Mouse (Mus musculus) E14TG2a.4 (cell line): ENCODE measurements around the gene Iba57.

Experiments
- CTCF ChIP-seq: conservative IDR thresholded peaks from 2 replicates; pipeline ENCODE4 v1.5.1; 2014; ENCODE audit warnings: low read length
- POU5F1 ChIP-seq: IDR thresholded peaks from 2 replicates; pipeline ENCODE4 v1.6.1; 2014; ENCODE audit warnings: low read length, borderline replicate concordance

DNA sequence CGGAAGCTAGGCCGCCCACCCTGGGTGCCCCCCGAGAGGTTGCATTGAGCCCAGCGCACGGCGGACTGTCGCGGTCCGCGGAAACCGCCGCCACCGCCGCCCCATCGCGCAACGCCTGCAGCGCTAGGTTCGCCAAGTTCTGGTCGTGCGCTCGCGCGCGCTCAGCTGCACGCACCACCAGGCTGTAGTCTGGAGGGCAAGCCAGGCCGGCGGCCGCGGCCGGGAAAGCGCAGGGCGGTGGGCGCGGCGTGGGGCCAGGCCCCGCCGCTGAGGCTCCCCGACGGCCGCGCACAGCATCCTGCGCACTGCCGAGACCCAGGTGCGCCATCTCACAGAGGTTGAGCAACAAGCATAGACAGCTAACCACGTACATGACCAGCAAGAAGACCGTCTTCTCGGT, 12.9 kb upstream of the Iba57 start:
- TF ChIP-seq CTCF (no peak), POU5F1 (no peak)
